ENCODE assay signal across 12 mouse cellular contexts in genomic region chr1:74084065-74084705, GRCm38 (mm10). TPM values are rescaled to one million over a fixed set of nuclear protein-coding genes. Genes with fewer than 3 reads are reported as not detected.
DNase-seq lines count a peak whose midpoint lies in the region; ATAC-seq and TF ChIP-seq lines count a peak whose summit lies in the region.
"Had no signal": no experiment of that assay in that cellular context is flagged by ENCODE, and none has a peak within 500 bp of the region (broad histone marks: within the 10 kb centered on the region; RNA-seq: fewer than 3 reads in every experiment).

No protein-coding gene starts in this region.

- ATAC-seq in kidney, embryonic 14.5 days (ENCODE audit: low FRiP score, low TSS enrichment) = no peak
- no peak for ATAC-seq in heart, embryonic 13.5 days (ENCODE audit: extremely low read depth, insufficient number of reproducible peaks, low FRiP score, low TSS enrichment)
- peak; percentile 59 for ATAC-seq in lung, postnatal 0 days

- 51% methylated on average over 6 of the region's 6 CpGs for WGBS in kidney, embryonic 14.5 days
- 64% methylated on average over 6 of the region's 6 CpGs for WGBS in heart, embryonic 13.5 days
- 53% methylated on average over 4 of the region's 6 CpGs for WGBS in lung, postnatal 0 days

- H3K27ac ChIP-seq in kidney, embryonic 14.5 days (ENCODE audit: low read depth, low read length) = peak overlapping the region; percentile 71
- H3K27ac ChIP-seq in brown adipose tissue, adult 24 weeks (replicated peaks; ENCODE audit: low read depth, low read length) = peak overlapping the region; percentile 78
- H3K27ac ChIP-seq in heart, embryonic 13.5 days (replicated peaks) = peak overlapping the region; percentile 79
- peak overlapping the region; percentile 69; the same call in 1 of the 2 replicates for H3K27ac ChIP-seq in lung, postnatal 0 days (ENCODE audit: low read length)
- H3K27ac ChIP-seq: hindbrain, embryonic 15.5 days had no signal

- H3K9ac ChIP-seq in kidney, embryonic 14.5 days (ENCODE audit: low read depth, low read length) = no peak overlapping the region; the same call in 1 of the 2 replicates
- H3K9ac ChIP-seq in heart, embryonic 13.5 days = peak overlapping the region; percentile 57; the same call in 1 of the 2 replicates
- H3K9ac ChIP-seq in lung, postnatal 0 days (replicated peaks; ENCODE audit: low read depth) = no peak overlapping the region
- H3K9ac ChIP-seq: hindbrain, embryonic 15.5 days had no signal

- TF ChIP-seq EP300 in lung, postnatal 0 days (IDR thresholded peaks at IDR 0.05) = no peak

- H3K4me2 ChIP-seq in kidney, embryonic 14.5 days (replicated peaks; ENCODE audit: low read depth, low read length) = no peak overlapping the region
- H3K4me2 ChIP-seq in heart, embryonic 13.5 days = no peak overlapping the region
- no peak overlapping the region for H3K4me2 ChIP-seq in lung, postnatal 0 days (replicated peaks; ENCODE audit: low read depth, low read length)
- H3K4me2 ChIP-seq: hindbrain, embryonic 15.5 days had no signal

- no peaks in the 10 kb centered on the region for H3K36me3 ChIP-seq in kidney, embryonic 14.5 days (ENCODE audit: control insufficient read depth, insufficient read depth, low read length)
- H3K36me3 ChIP-seq in heart, embryonic 13.5 days = no peaks in the 10 kb centered on the region
- no peaks in the 10 kb centered on the region for H3K36me3 ChIP-seq in lung, postnatal 0 days (ENCODE audit: insufficient read depth, low read length)
- H3K36me3 ChIP-seq: hindbrain, embryonic 15.5 days had no signal

- H3K4me3 ChIP-seq in kidney, embryonic 14.5 days (ENCODE audit: low read length) = no peak overlapping the region
- H3K4me3 ChIP-seq in brown adipose tissue, adult 24 weeks (ENCODE audit: insufficient read depth, low read depth, low read length) = no peak overlapping the region
- H3K4me3 ChIP-seq in heart, embryonic 13.5 days = no peak overlapping the region
- H3K4me3 ChIP-seq in lung, postnatal 0 days (ENCODE audit: low read depth, low read length) = no peak overlapping the region
- H3K4me3 ChIP-seq: hindbrain, embryonic 15.5 days; megakaryocyte, embryonic 14.5 days had no signal

- H3K4me1 ChIP-seq in kidney, embryonic 14.5 days (ENCODE audit: control insufficient read depth, insufficient read depth, low read length) = peaks cover 37% of the 10 kb centered on the region
- peaks cover 46% of the 10 kb centered on the region for H3K4me1 ChIP-seq in brown adipose tissue, adult 24 weeks (ENCODE audit: control insufficient read depth, insufficient read depth, insufficient read length, low read length)
- peaks cover 55% of the 10 kb centered on the region for H3K4me1 ChIP-seq in heart, embryonic 13.5 days
- peaks cover 15% of the 10 kb centered on the region for H3K4me1 ChIP-seq in lung, postnatal 0 days (ENCODE audit: insufficient read depth, low read depth, low read length)

- no peak for TF ChIP-seq CTCF in lung, postnatal 0 days (IDR thresholded peaks at IDR 0.05)

- DNase-seq in kidney, postnatal 14 days = no peak
- DNase-seq in lung, postnatal 0 days (ENCODE audit: low spot score) = peak; percentile 53
- DNase-seq in embryo, embryonic 10 days (ENCODE audit: low spot score) = no peak
- DNase-seq in layer of hippocampus, adult 18-20 months (ENCODE audit: low spot score in 2 of 2) = no peak
- no peak for DNase-seq in layer of hippocampus, adult 11-12 months (ENCODE audit: low spot score)

- H3K9me3 ChIP-seq in kidney, embryonic 14.5 days (ENCODE audit: control insufficient read depth, low read length) = no peaks in the 10 kb centered on the region
- no peaks in the 10 kb centered on the region for H3K9me3 ChIP-seq in heart, embryonic 13.5 days
- no peaks in the 10 kb centered on the region for H3K9me3 ChIP-seq in lung, postnatal 0 days (ENCODE audit: low read length)
- H3K9me3 ChIP-seq: hindbrain, embryonic 15.5 days; megakaryocyte, embryonic 14.5 days had no signal

- no peaks in the 10 kb centered on the region for H3K27me3 ChIP-seq in kidney, embryonic 14.5 days (ENCODE audit: control insufficient read depth, insufficient read depth, low read length)
- peaks cover 4% of the 10 kb centered on the region; the same call in 1 of the 2 replicates for H3K27me3 ChIP-seq in heart, embryonic 13.5 days (replicated peaks)
- H3K27me3 ChIP-seq in lung, postnatal 0 days (replicated peaks; ENCODE audit: insufficient read depth, low read length) = no peaks in the 10 kb centered on the region
- H3K27me3 ChIP-seq: hindbrain, embryonic 15.5 days had no signal

RNA-seq across cellular contexts. Expression of gene Tns1, which starts 40.1 kb away (rescaled TPM):
- polyA plus RNA-seq in kidney, embryonic 14.5 days (2014; fragmentation: Nextera tagmentation; extraction: Ambion mirVana) = 40.1 and 59.2 TPM in 2 replicates
- polyA plus RNA-seq in brown adipose tissue, adult 24 weeks (2012; ENCODE audit: insufficient read depth, insufficient read length, missing spikeins) = 237 and 280 TPM in 2 replicates
- 100 and 105 TPM in 2 replicates for polyA plus RNA-seq in heart, embryonic 13.5 days (2015; fragmentation: Nextera tagmentation; extraction: Ambion mirVana)
- 184 and 185 TPM in 2 replicates for polyA plus RNA-seq in lung, postnatal 0 days (2015; fragmentation: Nextera tagmentation; extraction: Ambion mirVana)
- total RNA-seq in layer of hippocampus, adult 18-20 months (2021) = 10 to 100 TPM; 37.0 to 39.6 TPM
- total RNA-seq: MEL had no signal

RNA-seq across cellular contexts. Expression of gene Rufy4, which starts 41.2 kb away (rescaled TPM):
- not detected in 2 replicates for polyA plus RNA-seq in kidney, embryonic 14.5 days (2014; fragmentation: Nextera tagmentation; extraction: Ambion mirVana)
- polyA plus RNA-seq in brown adipose tissue, adult 24 weeks (2012; ENCODE audit: insufficient read depth, insufficient read length, missing spikeins) = 1.8 and 2.1 TPM in 2 replicates
- 0.20 and 0.48 TPM in 2 replicates for polyA plus RNA-seq in heart, embryonic 13.5 days (2015; fragmentation: Nextera tagmentation; extraction: Ambion mirVana)
- 0.42 and 0.43 TPM in 2 replicates for polyA plus RNA-seq in lung, postnatal 0 days (2015; fragmentation: Nextera tagmentation; extraction: Ambion mirVana)
- total RNA-seq in layer of hippocampus, adult 18-20 months (2021) = not detected
- polyA plus RNA-seq: small intestine, adult 2 months had no signal
